Mouse (Mus musculus) monocyte, adult 5-6 weeks (primary cell): ENCODE results near the gene Actl7b. TPM values are rescaled to one million over a fixed set of nuclear protein-coding genes. Genes with fewer than 3 reads are reported as not detected.

ENCODE experiments used
- ATAC-seq: fragments of 153-309, 156-312 bp; replicated peaks from 2 replicates; pipeline ENCODE4 v1.8.0; 2017; ENCODE audit warnings: mild to moderate bottlenecking; ENCODE audit not compliant: low TSS enrichment, insufficient number of reproducible peaks, severe bottlenecking, poor library complexity, low FRiP score
- total RNA-seq: library from RNA; stranded (forward); fragments of 200-1000, 200-491, 200-594 nt; gene quantifications from 3 replicates; pipeline ENCODE4 v1.2.3, GENCODE M21; 2017

Actl7b gene
- 1.2 TPM in 1 of 3 replicates, not detected in the others for total RNA-seq

DNA sequence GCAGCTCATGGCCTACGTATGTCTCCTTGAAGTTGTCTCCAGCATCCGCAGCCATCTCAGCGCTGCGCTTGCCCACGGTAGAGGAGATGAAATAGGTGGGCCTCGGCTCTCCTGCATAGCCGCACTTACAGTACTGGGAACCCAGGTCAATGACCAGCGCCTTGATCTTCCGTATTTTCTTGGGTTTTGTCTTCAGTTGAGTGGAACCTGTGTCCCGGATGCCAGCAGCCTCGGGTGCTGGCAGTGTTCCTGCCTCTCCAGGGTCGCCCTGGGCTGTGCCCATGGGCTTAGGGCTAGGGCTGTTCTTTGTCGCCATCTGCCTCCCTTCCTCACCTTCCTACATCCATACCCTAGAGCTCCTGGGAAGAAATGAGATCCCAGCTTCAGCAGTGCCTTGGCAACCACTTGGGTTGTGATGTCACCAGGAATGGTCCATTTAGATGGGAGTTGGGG, at the start of gene Actl7b:
TSS of gene Actl7b (minus strand) at position 403 of the 453 bp plus-strand sequence.
- ATAC-seq = no peak

DNA sequence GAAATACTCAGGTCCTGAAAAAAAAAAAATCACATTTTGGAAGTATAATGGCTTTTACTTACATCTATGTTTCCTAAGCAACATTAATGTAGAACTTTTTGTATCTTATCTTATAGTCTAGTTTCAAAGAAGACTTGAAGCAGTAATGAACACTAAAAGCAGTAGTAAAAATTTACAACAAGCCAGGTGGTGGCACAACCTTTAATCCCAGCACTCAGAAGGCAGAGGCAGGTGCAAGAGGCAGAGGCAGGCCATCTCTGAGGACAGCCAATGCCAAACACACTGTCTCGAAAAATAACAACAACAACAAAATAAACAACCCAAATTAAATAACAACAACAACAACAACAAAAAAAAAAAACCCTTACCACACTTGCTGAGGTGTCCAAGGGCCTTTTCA, 29.8 kb upstream of the Actl7b start:
- no peak for ATAC-seq

DNA sequence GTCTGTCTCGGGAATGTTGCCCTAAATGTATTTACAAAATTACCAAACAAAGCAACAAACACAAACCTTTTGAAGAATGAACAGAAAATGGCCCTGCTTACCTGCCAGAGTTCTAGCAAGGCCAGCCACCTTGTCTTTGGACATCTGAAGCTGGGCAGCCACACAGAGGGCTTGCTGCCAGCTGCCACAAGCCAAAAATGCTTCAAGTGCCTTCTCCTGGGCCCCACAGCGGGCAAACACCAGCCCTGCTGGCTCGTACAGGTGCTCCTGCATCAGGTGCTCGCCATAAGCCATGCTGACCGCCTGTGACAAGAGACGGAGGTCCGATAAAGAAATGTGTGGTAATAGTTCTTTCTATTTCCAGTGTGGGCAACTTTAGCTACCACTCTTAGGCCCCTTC, 27.7 kb upstream of the Actl7b start:
- no peak for ATAC-seq

DNA sequence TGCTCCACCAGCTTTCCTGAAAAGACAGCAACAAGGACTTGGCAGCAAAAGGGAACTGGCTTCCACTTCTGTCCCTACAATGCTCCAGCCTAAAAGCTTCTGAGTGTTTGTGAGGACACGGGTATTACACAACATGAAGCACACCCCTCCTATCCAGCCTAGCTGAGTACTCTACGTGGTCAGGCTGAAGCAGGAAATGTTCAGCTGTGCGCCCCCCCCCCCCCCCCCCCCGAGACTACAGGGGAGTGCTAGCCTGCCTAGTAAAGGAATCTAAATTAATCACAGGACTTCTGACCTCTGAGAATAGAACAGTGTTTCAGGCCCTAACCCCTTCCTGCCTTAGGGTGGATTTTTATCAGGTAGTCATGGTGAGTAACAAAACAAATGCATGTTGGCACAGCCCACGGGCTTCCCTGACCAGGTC, 26.6 kb upstream of the Actl7b start:
- ATAC-seq = no peak

DNA sequence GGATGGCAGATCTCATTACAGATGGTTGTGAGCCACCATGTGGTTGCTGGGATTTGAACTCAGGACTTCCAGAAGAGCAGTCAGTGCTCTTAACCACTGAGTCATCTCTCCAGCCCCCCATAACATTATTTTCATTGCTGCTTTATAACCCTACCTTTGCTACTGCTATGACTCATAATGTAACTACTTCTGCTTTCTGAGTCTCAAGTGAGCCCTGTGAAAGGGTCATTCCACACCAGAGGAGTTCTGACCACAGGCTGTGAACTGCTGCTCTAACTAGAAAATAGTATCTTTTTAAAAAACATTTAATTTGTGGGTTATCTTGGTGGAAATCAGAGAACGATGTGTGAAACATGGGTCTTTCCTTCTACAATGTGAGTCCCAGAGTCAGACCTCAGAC, 16.4 kb upstream of the Actl7b start:
- no peak; the same call in 1 of the 2 replicates for ATAC-seq

DNA sequence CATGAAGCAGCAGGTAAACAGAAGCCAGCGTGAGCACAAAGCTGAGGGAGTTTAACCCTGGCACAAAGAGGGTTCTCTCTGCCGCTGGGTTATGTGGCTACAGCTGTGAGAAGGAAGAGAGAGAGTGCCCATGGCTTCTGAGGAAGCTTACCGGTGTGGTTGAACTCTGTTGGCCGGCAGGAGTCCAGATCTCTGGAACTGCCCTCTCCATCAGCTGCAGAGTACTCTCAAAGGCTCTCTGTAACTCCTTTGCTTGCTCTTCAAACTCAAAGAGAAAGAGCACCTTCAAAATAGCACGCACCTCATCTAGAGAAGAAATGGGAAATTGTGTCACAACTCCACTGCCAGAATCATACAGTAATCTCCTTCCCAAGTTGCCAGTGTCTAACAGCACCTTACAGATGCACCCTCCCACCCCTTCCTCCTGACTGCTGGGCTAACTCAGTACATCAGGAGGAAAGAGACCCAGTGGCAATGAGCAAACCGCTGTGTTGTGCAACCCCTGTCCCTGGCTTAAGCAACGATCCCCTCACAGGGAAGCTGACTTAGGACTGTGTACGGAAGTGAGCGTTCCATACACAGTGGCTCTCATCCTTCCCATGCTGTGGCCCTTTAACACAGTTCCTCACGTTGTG, 15.8 kb upstream of the Actl7b start:
- peak; percentile 86 for ATAC-seq

DNA sequence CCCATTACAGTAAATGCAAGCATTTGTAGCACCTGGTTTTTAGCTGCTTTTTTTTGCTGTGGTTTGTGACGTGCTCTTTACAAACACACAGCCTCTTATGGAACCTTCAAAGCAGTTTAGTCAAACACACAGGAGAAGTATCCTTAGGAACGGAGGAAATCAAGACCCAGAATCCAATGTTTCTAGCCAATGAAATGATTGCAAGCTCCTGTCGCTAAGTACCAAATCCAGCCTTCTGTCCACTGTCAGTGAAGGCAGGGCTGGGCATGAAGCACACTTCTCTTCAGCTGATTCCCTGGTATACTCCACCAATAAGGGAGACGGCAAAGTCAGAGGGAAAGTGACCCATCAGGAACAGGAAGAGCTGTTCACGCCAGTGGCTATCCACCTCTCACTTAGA, 14.8 kb upstream of the Actl7b start:
- ATAC-seq = no peak

GRCm38 (mm10) chr4:56747456-56747855, 6.2 kb upstream of the Actl7b start:
- ATAC-seq = no peak

- no peak for ATAC-seq
Measured at GRCm38 (mm10) chr4:56746345-56746744, 5.1 kb upstream of the Actl7b start.

- no peak for ATAC-seq
Measured at GRCm38 (mm10) chr4:56743363-56744195, 2.3 kb upstream of the Actl7b start, which contains the start of gene Actl7a. Actl7a (plus strand) TSS chr4:56743413.

GRCm38 (mm10) chr4:56742698-56743097, 1.5 kb upstream of the Actl7b start:
- no peak for ATAC-seq

DNA sequence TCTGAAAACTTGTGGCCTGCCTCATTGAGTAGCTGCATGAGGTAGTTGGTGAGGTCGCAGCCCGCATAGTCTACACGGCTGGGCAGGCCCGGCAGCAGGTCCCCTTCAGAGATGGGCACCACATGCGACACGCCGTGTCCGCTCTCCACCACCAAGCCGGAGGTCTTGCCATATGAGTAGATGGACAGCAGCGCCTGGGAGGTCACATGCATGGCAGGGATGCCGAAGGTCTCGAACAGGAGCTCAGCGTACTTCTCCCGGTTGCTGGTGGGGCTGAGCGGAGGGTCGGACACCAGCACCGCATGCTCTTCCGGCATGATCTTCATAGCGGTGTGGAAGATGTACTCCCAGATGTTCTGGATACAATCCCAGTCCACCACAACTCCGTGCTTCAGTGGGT, 632 bp downstream of the Actl7b start:
- ATAC-seq = no peak

GRCm38 (mm10) chr4:56740020-56740485, 1.2 kb downstream of the Actl7b start, which contains the start of gene Gm26657:
Gm26657 (plus strand) TSS chr4:56740070.
- no peak for ATAC-seq

DNA sequence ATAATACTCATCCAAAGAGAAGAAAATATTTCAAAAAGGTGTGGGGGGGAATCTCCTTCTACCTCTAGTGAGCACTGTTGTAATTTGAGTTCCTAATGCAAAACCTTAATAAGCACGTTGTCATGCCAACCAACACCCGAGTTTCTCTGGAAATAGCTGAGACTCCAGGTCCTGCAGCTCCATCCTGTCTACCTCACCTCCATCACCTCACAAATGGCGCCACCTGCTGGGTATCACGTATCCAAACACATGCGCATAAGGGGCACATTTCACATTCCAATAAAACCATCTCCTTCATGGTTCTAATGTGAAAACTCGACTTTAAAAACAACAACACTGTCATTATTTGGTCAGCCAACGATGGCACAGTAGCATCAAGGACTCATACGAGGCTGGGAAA, 15.4 kb downstream of the Actl7b start:
- ATAC-seq = no peak

DNA sequence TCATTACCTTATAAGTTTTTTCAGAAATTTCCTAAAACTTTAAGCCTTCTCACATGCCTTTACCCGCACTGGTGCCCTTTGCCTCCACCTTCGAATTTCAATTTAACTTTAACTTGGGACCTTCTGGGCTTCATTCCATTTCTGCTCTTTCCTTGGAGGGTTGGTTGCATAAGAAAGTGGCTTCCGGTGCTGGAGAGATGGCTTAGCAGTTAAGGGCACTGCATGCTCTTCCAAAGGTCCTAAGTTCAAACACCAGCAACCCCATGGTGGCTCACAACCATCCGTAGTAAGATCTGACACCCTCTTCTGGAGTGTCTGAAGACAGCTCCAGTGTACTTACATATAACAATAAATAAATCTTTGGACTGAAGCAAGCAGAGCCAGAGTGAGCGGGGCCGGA, 18.0 kb downstream of the Actl7b start:
- ATAC-seq = no peak

GRCm38 (mm10) chr4:56722346-56722745, 18.9 kb downstream of the Actl7b start:
- ATAC-seq = no peak

DNA sequence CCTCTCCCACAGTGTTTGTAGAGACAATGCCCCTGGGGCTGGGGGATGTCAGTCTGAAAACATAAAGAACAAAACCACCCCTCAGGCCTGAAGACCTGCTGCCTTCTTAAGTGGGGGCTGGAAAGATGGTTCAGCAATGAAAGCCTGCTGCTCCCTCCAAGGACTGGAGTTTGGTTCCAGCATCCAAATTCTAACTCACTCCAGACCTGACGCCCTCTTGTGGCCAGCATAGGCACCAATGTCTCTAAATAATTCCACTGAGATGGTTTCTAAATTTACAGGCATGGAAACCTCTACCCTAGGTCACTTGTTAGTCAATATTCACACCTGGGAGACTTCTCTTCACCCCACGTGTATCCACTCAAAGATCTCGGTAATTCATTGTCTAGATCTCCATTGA, 19.8 kb downstream of the Actl7b start:
- ATAC-seq = no peak

GRCm38 (mm10) chr4:56720403-56720802, 20.8 kb downstream of the Actl7b start:
- no peak for ATAC-seq

DNA sequence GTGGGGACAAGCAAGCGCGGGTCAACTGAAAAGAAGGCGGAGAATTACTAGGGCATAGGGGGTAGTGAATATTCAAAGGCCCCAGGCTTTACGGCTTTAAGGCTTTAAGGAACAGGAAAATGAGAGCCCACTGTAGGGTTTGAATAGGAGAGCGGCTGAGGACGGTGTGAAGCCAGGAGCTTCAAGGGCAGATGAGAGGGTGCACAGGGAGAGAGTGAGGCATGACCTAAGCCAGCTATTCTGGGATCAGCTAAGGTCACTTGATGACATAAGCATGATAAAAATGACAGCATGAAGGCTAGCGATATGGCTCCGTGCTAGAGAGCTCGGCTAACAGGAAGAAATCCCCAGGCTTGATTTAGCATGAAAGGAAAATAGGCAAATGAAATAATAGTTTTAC, 21.8 kb downstream of the Actl7b start:
- ATAC-seq = no peak
